Mouse (Mus musculus): ENCODE results near the gene Tarbp2.

GRCm38 (mm10) chr15:102528396-102528795 is 10.4 kb downstream of the Tarbp2 start:
- no peak for TF ChIP-seq POLR2A (IDR thresholded peaks at IDR 0.05; ENCODE audit: borderline replicate concordance, insufficient read depth, low read length)
- TF ChIP-seq CTCF (IDR thresholded peaks at IDR 0.05; ENCODE audit: borderline replicate concordance, insufficient read depth, low read depth, low read length) = no peak
